Mouse (Mus musculus) layer of hippocampus, postnatal 36 days (tissue): Measurements from ENCODE around the gene Nadk2. TPM values are rescaled to one million over a fixed set of nuclear protein-coding genes. Genes with fewer than 3 reads are reported as not detected.

ENCODE experiments used
- DNase-seq, 2 experiments: peaks; one replicate each; pipeline ENCODE4 v3.0.0; 2022
- total RNA-seq, 2 experiments: library from RNA; stranded (reverse); gene quantifications; 2 replicates each; pipeline ENCODE4 v1.2.3; 2021

Nadk2 gene
- total RNA-seq, 2 experiments from 2014 or later: 68.6 to 70.3 TPM

DNA sequence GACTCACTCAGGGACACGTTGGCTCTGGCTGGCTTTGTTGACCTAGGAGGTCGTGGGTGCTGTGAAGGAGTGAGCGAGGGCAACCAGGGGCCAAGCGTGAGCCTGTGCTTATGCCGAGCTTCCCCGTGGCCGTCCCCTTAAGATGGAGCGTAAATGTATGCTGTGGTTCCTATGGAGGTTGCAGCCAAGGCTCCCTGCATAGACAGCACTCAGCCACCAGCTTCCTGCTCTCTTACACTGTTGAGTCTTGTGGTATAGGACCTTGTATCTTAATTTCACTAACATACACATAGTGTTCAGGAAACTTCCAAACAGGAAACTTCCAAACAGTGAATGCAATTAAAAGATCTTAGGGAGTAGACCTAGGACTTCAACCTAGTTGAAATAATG is 17.6 kb downstream of the Nadk2 start:
- DNase-seq: no peak

DNA sequence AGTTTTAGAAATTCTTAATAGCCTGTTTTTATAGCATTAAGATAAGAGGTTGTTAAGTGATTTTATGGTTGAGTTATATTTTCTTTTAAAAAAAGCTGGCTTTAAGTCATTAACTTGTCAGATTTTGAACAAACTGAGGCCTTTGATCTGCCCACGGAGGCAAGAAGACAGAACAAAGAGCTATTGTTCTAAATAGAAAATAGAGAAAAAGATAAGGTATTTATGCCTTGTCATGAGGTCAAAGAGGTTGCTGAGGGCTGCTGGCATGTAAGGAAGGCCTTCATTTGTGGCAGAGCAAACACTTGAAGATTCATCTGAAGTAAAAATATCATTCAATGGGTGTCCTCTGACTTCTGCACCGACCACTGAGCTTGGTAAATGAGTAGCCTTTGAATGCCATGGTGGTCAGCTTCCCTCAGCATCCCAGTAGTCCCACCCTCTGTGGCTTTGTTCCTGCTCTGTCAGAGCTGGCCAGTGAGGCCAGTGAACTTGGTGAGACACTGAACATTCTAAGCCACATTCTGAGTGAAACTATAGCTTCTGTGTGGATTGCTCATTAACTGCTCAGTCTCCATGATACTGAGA is 18.2 kb downstream of the Nadk2 start:
- DNase-seq: no peak

DNA sequence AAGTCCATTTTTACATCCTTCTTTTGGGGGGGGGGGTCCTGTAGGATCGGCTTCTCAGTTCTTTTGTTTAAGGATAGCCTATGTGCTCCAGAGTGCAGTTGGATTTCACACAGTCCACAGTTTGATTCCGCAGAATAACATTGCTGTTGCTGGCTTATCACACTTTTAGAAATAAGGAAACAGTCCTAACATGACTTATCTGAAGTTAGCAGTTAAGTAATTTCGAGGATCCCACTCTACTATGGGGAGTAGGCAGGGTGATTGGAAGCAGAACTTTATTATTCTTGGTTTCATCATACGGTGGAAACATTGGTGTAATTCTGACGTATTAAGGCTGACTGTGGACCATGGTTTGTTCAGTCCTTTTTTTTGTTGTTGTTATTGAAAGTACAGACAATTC is 19.6 kb downstream of the Nadk2 start:
- no peak for DNase-seq

DNA sequence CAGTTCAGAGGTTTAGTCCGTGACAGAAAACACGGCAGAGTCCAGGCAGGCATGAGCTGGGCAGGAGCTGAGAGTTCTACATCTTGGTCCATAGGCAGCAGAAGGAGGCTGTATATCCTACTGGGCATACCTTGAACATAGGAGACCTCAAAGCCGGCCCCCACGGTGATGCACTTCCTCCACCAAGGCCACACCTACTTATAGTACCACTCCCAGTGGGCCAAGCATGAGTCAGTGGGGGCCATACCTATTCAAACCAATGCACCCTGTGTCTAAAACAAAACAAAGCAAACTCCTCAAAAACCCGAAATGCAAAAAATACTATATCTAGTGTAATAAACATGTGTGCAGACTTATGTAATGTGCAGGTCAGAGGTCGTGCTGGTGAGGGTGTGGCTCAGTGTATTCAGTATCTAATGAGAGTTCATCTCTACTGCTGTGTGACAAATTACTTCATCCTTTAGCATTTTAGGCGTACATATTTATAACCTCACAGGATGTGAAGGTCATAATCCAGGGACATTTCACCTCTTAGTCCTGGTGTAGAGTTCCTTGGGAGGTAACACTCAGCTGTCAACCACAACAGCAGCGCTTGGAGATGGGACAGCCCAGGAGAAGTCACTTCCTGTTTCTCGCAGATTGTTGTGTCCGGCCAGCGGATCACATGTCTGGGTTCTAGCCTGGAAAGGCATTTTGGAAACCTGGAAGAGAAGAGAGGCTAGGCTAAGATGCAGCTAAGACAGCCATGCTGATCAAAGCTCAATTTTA is 22.7 kb downstream of the Nadk2 start:
- no peak for DNase-seq

DNA sequence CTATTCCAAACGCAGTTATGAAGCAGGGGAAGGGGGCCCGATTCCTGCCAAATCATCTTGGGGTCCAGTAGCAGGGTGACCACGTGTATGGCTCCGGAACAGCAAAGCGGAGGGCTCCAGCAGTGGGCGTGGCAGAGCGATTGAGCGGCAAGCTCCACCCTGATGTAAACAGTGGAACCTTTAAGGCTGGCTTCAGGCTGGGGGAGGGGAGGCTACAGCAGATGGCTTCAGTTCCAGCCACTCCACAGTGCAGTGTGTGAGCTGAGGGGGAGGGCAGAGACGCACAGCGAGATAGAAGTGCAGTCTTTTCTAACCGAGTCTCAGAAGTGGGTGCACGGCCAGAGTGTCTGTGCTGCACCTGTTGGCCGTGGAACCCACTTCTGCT is 23.3 kb downstream of the Nadk2 start:
- peak; percentile 50 to 56 for DNase-seq

DNA sequence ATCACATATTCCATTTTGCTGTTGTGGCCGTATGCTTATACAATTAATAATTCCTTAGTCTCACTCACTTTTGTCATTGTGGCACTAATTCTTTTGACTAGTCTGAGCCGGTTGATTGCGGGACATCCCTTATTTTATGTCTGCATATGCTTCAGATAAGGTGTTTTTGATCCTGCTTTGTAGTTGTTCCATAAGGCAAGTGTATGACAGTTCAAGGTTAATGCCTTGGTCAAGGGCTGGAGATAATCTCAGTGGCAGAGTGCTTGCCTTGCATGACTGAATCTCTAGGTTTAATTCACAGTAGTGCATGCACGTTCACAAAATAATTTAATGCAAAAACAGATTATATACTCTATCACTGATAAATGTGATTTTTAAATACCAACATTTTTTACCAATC is 25.8 kb downstream of the Nadk2 start:
- DNase-seq: no peak

DNA sequence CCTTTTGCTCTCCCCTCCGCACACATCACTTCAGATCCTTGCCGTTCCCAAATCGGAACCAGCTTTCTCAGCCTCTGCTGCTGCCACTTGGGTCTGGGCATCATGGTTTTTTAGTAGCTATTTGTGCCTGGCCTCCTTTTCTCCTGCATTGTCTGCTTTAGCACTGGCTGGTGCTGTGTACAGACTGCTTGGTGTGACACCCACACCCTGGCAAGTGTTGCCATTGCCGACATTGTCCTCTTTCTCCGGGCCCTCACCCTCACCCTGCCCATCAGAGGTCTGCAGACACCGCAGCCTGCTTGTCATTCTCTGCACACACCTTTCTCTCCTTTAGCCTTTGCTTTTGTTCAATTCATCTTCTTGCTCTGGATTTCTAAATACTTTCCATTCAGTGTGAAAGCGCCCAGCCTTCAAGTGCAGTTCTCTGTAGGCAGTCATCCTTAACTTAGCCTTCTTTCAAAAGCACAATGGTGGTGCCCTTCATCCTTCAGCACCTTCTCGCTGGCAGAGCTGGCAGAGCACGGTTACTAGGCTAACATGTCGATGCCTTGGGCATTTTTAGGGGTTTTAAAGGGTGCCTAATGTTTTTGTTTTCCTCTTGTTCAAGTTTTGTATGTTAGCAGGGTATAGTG is 29.5 kb downstream of the Nadk2 start:
- DNase-seq: no peak

DNA sequence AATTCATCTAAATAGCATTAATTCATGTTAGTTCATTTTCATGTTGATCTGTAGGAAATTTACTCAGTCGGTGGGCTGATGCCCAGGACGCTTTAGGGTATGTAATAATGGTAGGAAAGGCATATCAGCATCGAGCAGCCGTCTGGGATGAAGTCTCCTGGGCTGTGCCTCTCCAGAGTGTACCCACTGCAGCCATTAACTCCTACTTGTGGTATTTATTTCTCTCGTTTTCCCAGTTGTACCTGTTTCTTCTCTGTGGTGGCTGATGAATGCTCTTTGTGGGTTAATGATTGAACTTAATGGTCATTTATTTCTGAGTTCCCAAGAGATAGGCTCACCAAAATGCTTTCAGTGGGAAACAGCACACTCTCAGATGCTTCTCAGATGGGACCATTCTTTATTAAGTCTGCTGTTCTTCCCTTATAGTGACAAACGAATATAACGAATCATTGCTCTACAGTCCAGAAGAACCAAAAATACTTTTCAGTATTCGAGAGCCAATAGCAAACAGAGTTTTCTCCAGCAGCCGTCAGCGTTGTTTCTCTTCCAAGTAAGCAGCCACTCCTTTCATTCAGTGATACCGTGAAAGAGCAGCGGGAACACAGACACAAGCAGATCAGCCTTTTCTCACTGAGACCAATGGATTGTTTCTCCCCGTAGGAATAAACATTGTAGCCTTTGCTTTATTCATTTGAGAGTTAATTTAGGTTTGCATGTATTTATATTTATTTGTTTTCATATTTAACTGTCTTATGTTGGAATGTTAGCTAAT is 35.4 kb downstream of the Nadk2 start:
- DNase-seq: no peak

DNA sequence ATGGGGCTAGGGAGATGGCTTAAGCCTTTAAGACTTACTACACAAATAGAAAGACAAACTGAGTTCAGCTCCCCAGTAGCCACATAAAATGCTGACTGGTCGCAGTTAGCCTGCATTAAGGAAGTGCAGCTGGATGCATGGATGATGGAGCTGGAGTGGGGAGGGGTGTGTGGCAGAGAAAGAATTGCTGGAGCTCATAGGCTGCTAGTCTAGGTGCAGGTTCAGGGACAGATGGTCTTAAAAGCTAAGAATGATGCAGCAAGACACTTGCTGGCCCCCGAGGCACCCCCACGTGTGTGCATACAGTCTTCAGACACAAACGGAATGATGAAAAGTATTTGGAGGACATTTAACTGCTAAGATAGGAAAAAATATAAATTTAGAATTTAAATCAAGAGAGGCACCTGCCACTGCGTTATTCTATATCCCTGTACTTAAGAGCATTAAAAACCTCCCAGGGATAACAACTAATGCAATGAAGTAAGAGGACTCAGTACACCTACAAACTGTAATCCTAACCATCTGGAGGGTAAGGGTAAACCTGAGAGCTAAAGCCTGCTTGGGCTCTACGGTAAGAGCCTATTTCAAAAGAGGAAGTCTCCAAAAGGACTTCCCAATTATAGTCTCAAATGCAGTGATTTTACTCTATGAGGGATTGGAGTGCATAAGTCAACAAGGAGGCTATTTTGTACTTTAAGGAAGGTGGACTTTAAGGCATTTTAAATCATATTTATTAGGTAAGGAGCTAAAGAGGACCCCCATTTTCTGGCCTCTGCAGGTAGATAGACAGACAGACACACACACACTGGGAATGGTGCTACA is 39.7 kb downstream of the Nadk2 start:
- DNase-seq: no peak

DNA sequence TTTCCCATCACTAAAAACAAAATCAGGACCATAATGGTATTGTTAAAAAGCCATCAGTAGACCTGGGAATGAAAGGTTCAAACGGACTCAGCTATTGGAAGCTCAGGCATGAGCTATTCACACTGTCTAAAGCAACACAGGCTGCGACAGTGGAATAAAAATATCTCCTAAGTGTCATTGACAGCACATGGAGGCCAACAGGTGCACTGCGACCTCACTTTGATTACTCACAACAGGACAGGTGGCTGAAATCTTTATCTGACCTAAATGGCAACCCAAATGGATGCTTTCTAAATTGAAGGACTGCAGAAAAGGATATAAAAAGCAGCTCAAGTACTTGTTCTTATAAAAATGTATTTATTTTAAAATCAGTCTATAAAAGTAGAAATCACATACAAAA is 40.6 kb downstream of the Nadk2 start:
- no peak for DNase-seq

DNA sequence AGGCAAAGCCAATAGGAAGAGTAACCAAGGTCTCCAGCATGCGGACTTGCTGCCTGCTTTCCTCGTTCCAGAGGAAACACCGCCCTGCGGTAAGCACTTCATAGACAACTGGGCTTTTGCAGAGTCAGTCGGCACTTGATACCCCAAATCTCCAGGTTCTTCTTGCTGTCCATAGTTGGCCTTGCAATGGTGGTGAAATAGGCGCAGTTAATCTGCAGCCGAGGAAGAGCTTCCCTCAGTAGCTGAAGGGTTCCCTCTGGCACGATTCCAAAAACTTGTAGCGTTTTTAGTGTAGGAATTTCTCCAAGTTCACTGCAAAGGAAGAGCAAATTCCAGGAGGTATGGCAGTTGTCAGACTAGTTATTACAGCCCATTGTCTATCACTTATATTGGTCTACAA is 42.5 kb downstream of the Nadk2 start:
- DNase-seq: no peak

DNA sequence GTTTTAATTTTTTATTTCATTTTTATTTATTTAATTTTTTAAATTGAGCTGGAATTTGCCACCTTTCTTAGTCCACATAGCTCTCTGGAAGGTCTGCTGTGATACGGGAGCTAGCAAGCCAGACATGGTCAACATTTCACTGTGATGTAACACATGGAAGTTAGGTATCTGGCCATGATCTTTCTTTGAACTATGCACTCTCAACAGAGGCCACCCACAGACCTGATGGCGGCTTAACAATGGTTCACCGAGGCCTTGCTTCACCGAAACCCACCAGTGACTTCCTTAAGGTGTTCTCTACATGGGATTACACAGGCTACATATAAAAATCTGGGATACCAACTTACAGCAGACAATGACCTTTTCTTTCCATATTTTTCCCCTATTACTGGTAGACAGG is 43.1 kb downstream of the Nadk2 start:
- no peak for DNase-seq

DNA sequence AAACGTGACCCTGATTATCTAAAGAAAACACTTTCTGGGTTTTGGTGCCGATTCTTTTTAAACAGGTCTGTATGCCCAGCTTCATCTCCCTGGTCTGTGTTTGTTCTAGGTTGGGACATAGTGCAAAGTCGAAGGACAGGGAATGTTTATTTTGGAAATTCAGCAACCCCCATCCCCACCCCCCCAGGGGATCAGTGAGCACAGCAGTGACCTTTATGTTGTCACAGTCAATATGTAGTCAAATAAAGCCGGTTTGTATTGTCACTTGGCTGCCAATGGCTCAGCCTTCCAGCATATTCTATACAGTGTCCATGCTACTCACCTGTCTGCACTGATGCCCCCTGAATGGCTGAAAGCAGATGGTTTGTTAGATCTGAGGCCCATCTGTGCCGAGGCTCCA is 43.5 kb downstream of the Nadk2 start:
- DNase-seq: no peak

DNA sequence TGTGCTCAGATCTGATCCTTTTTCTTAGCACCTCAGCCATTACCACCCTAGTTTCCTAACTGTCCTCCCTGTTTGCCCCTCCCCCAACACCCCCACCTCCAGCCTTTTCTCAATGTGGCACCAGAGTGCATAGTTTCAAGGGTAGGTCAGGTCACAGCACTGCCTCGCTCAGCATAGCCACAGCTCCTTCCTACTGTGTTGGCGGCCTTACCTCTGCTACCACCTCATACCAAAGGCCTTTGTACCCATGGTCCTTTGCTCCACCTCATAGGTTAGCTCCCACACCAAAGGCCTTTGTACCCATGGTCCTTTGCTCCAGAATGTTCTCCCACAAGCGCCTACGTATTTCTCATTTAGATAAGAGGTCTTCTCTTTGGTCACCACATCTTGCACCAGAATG is 47.8 kb downstream of the Nadk2 start:
- no peak for DNase-seq

DNA sequence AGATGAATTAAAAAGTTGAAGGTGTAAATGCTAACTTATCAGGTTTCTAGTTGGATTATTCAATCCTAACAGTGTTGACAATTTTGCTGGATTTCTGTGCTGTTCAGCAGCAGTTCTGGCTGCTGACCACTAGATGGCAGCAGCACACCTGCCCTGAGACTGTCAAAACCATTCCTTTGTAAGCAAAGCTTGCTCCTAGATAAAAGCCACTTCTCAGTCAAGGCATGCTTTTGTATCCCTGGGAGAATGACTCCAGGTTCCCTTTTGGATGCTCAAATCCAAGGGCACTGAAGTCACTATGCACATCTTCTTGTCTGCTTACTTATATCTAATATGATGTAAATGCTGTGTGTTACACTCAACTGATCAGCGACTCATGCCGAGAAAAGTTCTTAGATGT is 49.0 kb downstream of the Nadk2 start:
- peak in 1 of 2 experiments; percentile 24 for DNase-seq

DNA sequence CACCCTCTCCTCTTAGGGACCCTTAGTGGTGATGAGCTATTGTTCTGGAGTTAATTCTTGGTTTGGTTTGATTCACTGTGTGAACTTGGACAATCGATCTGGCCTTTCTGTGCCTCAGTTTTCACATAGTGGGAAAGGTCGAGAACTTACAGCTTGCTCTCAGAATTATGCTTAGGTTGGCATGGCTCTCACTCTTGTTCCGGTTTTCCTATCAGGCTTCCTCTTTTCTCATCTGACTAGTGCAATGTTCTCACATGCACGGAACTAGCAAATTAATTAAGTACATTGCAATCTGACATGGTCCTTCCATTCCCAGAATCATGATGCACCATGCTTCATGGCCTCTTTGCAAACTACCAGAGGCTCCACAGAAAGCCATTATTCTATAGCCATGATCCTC is 51.9 kb downstream of the Nadk2 start:
- DNase-seq: no peak

DNA sequence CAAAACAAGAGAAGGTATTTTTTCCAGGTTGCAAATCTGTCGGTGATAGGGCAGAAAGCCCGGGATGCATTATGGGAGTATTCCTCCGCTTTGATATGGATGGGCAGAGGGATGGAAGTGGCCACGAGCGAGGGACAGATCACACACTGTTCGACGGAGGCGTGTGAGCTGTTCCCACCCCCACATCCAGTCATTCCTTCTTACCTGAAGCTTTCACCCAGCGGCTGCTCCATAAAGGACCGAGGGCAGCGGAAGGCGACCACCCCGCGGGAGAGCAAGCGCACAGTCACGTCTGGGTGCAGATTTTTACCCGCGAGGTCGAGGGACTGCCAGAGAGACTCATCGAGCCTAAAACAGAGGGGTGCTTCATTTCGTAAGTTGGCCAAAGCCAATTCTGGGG is 53.8 kb downstream of the Nadk2 start:
- DNase-seq: no peak

DNA sequence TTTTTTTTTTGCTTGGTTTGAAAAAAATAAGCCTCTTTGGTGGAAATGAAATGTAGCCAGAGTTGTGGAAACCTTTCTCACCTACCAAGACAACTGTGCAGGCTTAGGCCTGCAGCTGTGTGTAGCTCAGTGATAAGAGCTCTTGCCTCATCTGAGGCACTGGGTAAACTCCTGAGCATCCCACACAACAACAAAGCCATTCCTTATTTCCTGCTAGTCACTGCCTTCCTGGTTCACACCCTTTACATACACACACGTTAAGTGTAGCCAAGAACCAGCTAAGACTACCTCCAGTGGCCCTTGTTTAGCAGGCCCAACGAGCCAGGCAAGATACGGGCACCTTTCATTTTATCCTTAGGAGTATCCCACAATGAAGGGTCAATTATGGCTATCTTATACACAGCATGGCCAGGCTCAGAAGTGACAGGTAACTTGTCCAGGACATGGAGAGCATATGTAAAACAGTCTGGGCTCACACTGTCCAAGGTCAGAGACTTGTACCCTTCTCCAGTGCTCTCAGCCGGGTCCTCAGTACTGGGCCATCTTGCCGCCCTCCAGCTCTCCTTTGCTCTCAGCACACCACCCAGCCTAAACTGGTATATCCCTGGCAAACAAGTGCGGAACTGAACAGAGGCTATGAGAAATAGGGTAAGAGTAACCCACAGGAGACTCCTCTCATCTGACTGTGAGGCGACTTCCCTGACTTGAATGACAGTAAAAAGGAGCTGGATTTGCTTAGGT is 56.2 kb downstream of the Nadk2 start:
- no peak for DNase-seq

DNA sequence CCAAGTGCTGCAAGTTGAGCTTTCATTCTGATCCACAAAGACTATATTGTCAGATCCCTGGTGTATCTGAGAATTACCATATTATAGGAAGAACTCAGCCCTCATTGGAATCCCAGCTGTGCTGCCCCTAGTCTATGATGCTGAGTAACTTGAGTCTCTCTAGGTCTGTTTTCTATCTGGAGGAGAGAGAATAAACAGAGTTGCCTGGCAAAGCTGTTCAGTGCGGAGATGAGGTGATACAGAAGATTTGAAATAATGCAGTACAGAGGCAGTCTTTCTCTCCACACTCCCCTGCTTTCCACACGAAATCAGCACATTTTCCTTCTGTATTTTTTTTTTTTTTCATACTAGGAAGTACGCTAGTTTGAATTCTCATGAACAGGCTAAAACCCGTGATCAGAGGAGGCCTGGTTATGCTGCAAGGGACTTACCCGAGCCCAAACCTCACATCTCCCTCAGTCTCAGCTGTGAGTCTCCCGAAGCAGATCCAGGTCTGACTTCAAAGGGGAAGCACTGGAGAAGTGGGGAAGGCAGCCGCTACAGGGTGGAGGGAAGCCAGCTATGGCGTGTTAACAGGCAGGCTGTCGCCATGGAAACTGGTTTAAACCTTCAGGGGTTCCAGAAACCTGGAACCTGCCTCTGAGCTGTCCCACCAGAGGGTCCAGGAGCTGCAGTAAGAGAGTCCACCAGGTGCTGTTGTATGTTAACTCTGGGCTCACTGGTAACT is 59.9 kb downstream of the Nadk2 start:
- no peak for DNase-seq

DNA sequence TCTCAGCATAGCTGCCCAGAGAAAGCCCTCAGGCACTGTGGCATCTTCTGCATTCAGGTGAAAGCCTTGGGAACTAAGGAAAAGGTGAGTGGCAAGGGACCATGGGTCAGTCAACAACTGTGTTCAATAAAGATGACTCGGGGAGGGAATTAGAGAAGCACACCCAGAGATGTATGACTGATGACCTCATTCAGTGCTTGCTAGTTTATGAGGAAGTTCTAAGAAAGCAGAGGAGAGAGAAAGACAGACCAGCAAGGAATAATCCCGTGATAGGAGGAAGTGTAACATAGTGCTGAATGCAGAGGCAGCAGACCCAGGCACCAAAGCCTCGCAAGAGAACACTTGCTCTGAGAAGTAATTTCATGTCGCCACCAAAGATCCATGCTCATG is 60.4 kb downstream of the Nadk2 start:
- DNase-seq: no peak
